Mouse (Mus musculus) lung, adult 2 months (tissue): ENCODE measurements around the gene Dop1b. TPM values are rescaled to one million over a fixed set of nuclear protein-coding genes. Genes with fewer than 3 reads are reported as not detected.
"Not testable (repeated sequence)": the region's sequence is repeated elsewhere in the genome, so short reads cannot be mapped to it uniquely, and the experiment has no call there.

Experiments used
- DNase-seq: peaks from one replicate; pipeline ENCODE4 v3.0.0; 2022
- H3K4me1 ChIP-seq: fragments of 200-500 bp; 2 replicates; pipeline ENCODE4 v1.6.1; 2011; ENCODE audit warnings: low read length; ENCODE audit not compliant: control insufficient read depth, insufficient read depth
- H3K4me3 ChIP-seq: fragments of 200-500 bp; replicated peaks from 2 replicates; pipeline ENCODE3; 2011; ENCODE audit warnings: low read depth, mild to moderate bottlenecking, control low read depth, low read length; ENCODE audit errors: extremely low read depth
- CTCF ChIP-seq: fragments of 200-500 bp; IDR thresholded peaks from 2 replicates; pipeline ENCODE4 v1.5.1; 2011; ENCODE audit warnings: mild to moderate bottlenecking, low read length, control low read depth; ENCODE audit not compliant: insufficient read depth
- POLR2A ChIP-seq: fragments of 200-500 bp; IDR thresholded peaks from 2 replicates; pipeline ENCODE4 v1.6.1; 2011; ENCODE audit warnings: low read depth, mild to moderate bottlenecking, control low read depth, low read length, borderline replicate concordance; ENCODE audit errors: extremely low read depth
- WGBS: fragments of 180-500 bp; shearing (Covaris S2); methylation state at CpG from one replicate; pipeline ENCODE4 v1.1.7; 2018; 5-methylcytosine and 5-hydroxymethylcytosine counted together
- polyA plus RNA-seq: library from polyadenylated mRNA; depleted of rRNA; stranded (reverse); fragments of >200 nt; gene quantifications from 2 replicates; pipeline ENCODE4 v1.2.3, GENCODE M21; 2012

The Dop1b gene
- polyA plus RNA-seq, 1 experiment, result 61.2 TPM

GRCm38 (mm10) chr16:93770271-93770926, 58.7 kb downstream of the Dop1b start:
- Histone ChIP-seq H3K4me3 (no peak overlapping the region), H3K4me1 (no peaks in the 10 kb centered on the region)
- 66% methylated on average over 32 of the region's 32 CpGs for WGBS
- TF ChIP-seq POLR2A, result no peak
- TF ChIP-seq CTCF, result no peak
- DNase-seq, result peak; percentile 53

DNA sequence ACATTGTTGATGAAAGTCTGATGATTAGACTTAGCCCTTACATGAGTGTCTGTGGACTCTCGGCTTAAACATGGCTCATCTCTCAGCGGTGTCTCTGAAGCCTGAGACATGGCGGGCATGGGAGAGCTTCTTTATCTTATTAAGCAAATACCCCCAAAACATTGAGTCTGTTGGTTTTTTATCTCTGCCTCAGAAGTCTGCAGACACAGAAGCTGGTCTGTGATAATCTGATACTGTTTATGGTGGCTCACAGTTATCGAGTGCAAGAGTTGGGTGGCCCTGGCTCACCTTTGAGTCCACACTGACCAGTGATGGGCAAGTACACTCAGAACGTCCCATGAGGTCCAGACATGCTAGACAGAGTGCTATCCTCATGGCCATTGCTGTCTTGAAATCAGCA, 63.0 kb downstream of the Dop1b start:
- DNase-seq, result no peak
- TF ChIP-seq CTCF (no peak), POLR2A (no peak)
- 85% methylated on average over 5 of the region's 5 CpGs for WGBS
- Histone ChIP-seq H3K4me1 (no peaks in the 10 kb centered on the region), H3K4me3 (no peak overlapping the region)

- no peak for TF ChIP-seq CTCF
- TF ChIP-seq POLR2A, result no peak
- no peak overlapping the region for H3K4me3 ChIP-seq
- DNase-seq, result no peak
- 66% methylated on average over 5 of the region's 5 CpGs for WGBS
- H3K4me1 ChIP-seq, result no peaks in the 10 kb centered on the region; the same call in 1 of the 2 replicates
These were observed 64.8 kb downstream of the Dop1b start for GRCm38 (mm10) chr16:93776468-93776867.

GRCm38 (mm10) chr16:93777247-93777999, 65.7 kb downstream of the Dop1b start:
- TF ChIP-seq POLR2A (no peak), CTCF (no peak)
- WGBS, result 64% methylated on average over 14 of the region's 14 CpGs
- Histone ChIP-seq H3K4me1 (no peaks in the 10 kb centered on the region; the same call in 1 of the 2 replicates), H3K4me3 (no peak overlapping the region)
- DNase-seq, result no peak

GRCm38 (mm10) chr16:93778393-93778792, 66.7 kb downstream of the Dop1b start:
- 81% methylated on average over 4 of the region's 4 CpGs for WGBS
- not testable (repeated sequence) for H3K4me1 ChIP-seq, H3K4me3 ChIP-seq

DNA sequence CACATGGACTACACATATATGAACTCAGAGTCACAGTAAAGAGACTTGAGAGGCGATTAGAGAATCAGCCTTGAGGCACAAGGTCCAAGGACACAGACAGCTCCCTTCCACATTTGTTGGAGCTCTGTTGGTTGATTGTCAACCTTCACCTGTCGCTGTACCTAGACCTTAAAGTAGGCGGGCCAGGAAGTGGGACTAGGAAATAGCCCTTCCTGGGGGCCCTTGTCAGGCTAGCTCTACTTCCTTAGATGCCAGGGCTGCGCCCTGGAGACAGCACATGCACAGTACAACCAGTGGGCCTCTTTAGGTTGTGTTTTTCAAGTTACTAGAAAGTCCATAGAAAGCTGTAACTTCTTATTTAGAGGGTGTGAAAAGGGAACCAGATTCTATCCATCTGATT, 67.8 kb downstream of the Dop1b start:
- Histone ChIP-seq H3K4me3 (no peak overlapping the region), H3K4me1 (no peaks in the 10 kb centered on the region; the same call in 1 of the 2 replicates)
- TF ChIP-seq POLR2A (no peak), CTCF (no peak)
- WGBS, result 70% methylated on average over 4 of the region's 4 CpGs
- no peak for DNase-seq

More at GRCm38 (mm10) chr16:93778393-93778792, 66.7 kb downstream of the Dop1b start:
- DNase-seq, result not testable (repeated sequence)

DNA sequence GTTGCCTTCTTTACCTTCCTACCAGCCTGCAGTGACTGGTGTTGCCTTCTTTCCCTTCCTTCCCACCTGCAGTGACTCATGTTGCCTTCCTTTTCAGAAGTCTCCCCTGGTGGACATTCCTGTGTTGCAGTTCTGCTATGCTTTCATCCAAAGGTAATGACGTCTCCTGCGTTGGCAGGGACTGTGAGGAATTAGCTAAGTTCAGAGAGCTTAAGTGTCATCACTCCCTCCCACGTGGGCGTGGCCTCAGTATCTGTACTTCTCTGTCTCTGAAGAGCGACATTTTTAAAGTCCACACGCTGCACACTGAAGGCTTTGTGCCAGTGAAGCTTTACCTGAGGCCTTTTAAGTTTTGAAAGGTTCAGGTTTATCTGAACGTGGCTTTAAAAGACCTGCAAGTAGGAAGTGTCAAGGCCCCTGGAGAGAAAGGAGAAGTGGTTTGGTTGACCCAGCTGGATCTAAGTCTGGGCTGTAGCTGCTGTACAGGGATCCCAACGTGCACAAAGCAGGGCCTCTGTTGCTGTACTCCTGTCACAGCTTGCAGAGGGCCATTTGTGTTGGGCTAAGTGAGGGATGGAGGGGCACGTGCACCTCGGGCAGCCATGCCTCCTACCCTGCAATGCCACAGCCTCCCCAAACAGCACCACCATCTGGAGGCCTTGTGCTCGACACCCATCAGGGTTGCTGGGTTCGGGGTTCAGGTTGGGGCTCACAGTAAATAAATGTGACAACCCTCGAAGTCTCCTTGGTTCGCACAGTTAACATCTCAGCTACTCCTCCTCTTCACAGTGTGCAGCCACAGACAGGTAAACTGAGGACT, 69.2 kb downstream of the Dop1b start:
- WGBS, result 51% methylated on average over 14 of the region's 14 CpGs
- DNase-seq, result no peak
- Histone ChIP-seq H3K4me1 (no peaks in the 10 kb centered on the region; the same call in 1 of the 2 replicates), H3K4me3 (no peak overlapping the region)
- TF ChIP-seq POLR2A (no peak), CTCF (no peak)

DNA sequence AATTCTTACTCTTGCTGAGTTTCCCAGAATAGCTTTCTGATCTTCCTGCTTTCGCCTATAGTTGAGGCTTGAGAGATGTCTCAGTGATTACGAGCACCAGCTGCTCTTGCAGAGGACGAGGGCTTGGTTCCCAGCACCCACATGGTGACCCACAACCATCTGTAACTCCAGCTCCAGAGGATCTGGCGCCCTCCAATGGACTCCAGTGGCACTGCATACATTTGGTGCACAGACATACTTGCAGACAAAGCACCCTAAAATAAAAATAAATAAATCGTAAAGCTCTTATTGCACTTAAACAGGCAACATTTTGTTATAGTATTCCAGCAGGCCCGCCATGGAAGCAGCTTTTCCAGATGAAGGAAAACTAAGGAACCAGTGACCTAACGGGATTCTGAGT, 72.5 kb downstream of the Dop1b start:
- TF ChIP-seq POLR2A (no peak), CTCF (0 out of 2 replicates have a peak, but pooled peaks have one; percentile 5)
- Histone ChIP-seq H3K4me3 (no peak overlapping the region), H3K4me1 (no peaks in the 10 kb centered on the region; the same call in 1 of the 2 replicates)
- no peak for DNase-seq
- WGBS, result 95% methylated on average over 7 of the region's 7 CpGs

DNA sequence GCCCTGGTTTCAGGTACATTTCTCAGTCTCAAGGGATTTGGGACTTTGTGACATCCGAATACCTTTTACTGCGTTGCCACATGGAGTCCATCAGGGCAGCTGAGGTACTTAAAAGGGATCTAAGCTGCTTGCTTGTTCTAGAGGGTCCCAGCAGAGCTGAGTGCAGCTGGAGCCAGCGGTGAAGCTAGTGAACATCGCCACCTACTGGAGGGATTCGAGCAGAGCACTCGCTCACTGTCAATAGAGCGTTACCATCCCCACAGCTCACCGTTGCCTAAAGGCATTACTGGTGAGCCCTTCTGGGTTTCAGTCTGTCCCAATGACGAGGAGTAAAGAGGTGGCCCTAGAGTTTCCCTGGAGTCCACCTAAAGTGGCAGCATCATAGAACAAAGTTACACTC, 74.1 kb downstream of the Dop1b start:
- 14% methylated on average over 9 of the region's 9 CpGs for WGBS
- DNase-seq, result peak; percentile 59
- TF ChIP-seq CTCF (peak; percentile 99), POLR2A (no peak)
- H3K4me3 ChIP-seq, result no peak overlapping the region
- H3K4me1 ChIP-seq, result no peaks in the 10 kb centered on the region; the same call in 1 of the 2 replicates

DNA sequence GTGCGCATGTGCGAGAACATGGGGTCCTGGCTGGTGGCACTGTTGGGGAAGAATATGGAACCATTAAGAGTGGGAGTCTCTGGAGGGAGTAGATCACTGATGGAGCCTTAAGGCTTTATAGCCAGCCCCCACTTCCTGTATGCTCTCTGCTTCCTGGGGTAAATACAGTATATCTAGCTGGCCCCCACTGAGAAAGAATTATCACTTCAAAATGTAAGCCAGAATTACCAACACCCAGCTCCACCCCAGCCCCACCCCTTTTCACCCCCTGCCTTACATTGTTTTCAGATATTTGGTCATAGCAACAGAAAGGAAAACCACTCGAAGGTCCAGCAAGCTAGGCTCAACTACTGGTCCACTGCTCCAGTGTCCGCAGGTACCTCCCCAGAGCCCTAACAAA, 76.7 kb downstream of the Dop1b start:
- TF ChIP-seq CTCF (no peak), POLR2A (no peak)
- DNase-seq, result no peak
- Histone ChIP-seq H3K4me3 (no peak overlapping the region), H3K4me1 (no peaks in the 10 kb centered on the region)
- WGBS, result 83% methylated on average over 4 of the region's 4 CpGs
